Mouse (Mus musculus): ENCODE data around the gene Pum1.

GRCm38 (mm10) chr4:130659470-130659869 is 3.7 kb upstream of the Pum1 start:
- TF ChIP-seq MAX (IDR thresholded peaks at IDR 0.05; ENCODE audit: low read depth) (no peak), POLR2AphosphoS2 (IDR thresholded peaks at IDR 0.05; ENCODE audit: insufficient read length, low read depth) (no peak), POLR2A (IDR thresholded peaks at IDR 0.05; ENCODE audit: insufficient read length, low read depth) (no peak), E2F4 (IDR thresholded peaks at IDR 0.05; ENCODE audit: insufficient read depth) (no peak)
